Mouse (Mus musculus) frontal cortex, adult (tissue): ENCODE data around the gene Gm49450.
"Not testable (repeated sequence)": the region's sequence is repeated elsewhere in the genome, so short reads cannot be mapped to it uniquely, and the experiment has no call there.

ENCODE experiments used
- ATAC-seq: cut with Nextera tagmentation; 2 replicates; pipeline ENCODE4 v1.9.2; 2017; ENCODE audit warnings: mild to moderate bottlenecking, moderate library complexity, mixed read lengths; ENCODE audit not compliant: low TSS enrichment

Gm49450 gene

GRCm38 (mm10) chr15:98954425-98955253, 1.3 kb upstream of the Gm49450 start:
- ATAC-seq, result peak; percentile 42; the same call in 1 of the 2 replicates

- peak; percentile 16; the same call in 1 of the 2 replicates for ATAC-seq
These were observed 475 bp downstream of the Gm49450 start for GRCm38 (mm10) chr15:98952751-98953400.

GRCm38 (mm10) chr15:98952063-98952455, 1.3 kb downstream of the Gm49450 start:
- ATAC-seq, result no peak

- not testable (repeated sequence) for ATAC-seq
These were observed 2.0 kb downstream of the Gm49450 start for GRCm38 (mm10) chr15:98951122-98952062.

- no peak for ATAC-seq
These were observed 3.8 kb downstream of the Gm49450 start for GRCm38 (mm10) chr15:98949607-98949892.

- no peak for ATAC-seq
These were observed 4.3 kb downstream of the Gm49450 start for GRCm38 (mm10) chr15:98948857-98949606.

- ATAC-seq, result no peak
These were observed 5.0 kb downstream of the Gm49450 start for GRCm38 (mm10) chr15:98948382-98948781.

GRCm38 (mm10) chr15:98947884-98948283, 5.5 kb downstream of the Gm49450 start:
- ATAC-seq, result no peak

- ATAC-seq, result no peak
These were observed 10.2 kb downstream of the Gm49450 start for GRCm38 (mm10) chr15:98943133-98943532.

GRCm38 (mm10) chr15:98942081-98942480, 11.3 kb downstream of the Gm49450 start:
- ATAC-seq, result no peak

- ATAC-seq, result no peak
These were observed 11.8 kb downstream of the Gm49450 start for GRCm38 (mm10) chr15:98941539-98941938.

- ATAC-seq, result no peak
These were observed 12.5 kb downstream of the Gm49450 start for GRCm38 (mm10) chr15:98940816-98941215.

- peak; percentile 79 for ATAC-seq
These were observed 19.0 kb downstream of the Gm49450 start, which contains the start of gene Tuba1b for GRCm38 (mm10) chr15:98934217-98934839. Tuba1b (minus strand) TSS chr15:98934565.

- peak; percentile 76 for ATAC-seq
These were observed 19.5 kb downstream of the Gm49450 start for GRCm38 (mm10) chr15:98933833-98934216.

- not testable (repeated sequence) for ATAC-seq
These were observed 20.2 kb downstream of the Gm49450 start for GRCm38 (mm10) chr15:98933004-98933671.

- no peak for ATAC-seq
These were observed 22.4 kb downstream of the Gm49450 start for GRCm38 (mm10) chr15:98930998-98931397.

GRCm38 (mm10) chr15:98930017-98930734, 23.2 kb downstream of the Gm49450 start:
- no peak for ATAC-seq

GRCm38 (mm10) chr15:98928598-98929240, 24.6 kb downstream of the Gm49450 start:
- ATAC-seq, result peak; percentile 80

- no peak for ATAC-seq
These were observed 25.8 kb downstream of the Gm49450 start for GRCm38 (mm10) chr15:98927566-98927965.
